38 mouse cellular contexts compared by ENCODE assay signal in genomic region chr6:98384431-98384830, GRCm38 (mm10). TPM values are rescaled to one million over a fixed set of nuclear protein-coding genes. Genes with fewer than 3 reads are reported as not detected.
A peak's percentile ranks its signal among the peaks of the same experiment; 100 is the strongest.
DNase-seq lines count a peak whose midpoint lies in the region; ATAC-seq and TF ChIP-seq lines count a peak whose summit lies in the region.
"Had no signal": no experiment of that assay in that cellular context is flagged by ENCODE, and none has a peak within 500 bp of the region (broad histone marks: within the 10 kb centered on the region; RNA-seq: fewer than 3 reads in every experiment).

No protein-coding gene starts in this region.

- H3K4me2 ChIP-seq in embryonic facial prominence, embryonic 14.5 days (ENCODE audit: low read depth, low read length), result no peak overlapping the region
- H3K4me2 ChIP-seq in hindbrain, postnatal 0 days (ENCODE audit: low read depth, low read length), result no peak overlapping the region
- H3K4me2 ChIP-seq in limb, embryonic 14.5 days (replicated peaks; ENCODE audit: low read depth, low read length, severe bottlenecking), result no peak overlapping the region
- no peak overlapping the region for H3K4me2 ChIP-seq in neural tube, embryonic 15.5 days
- H3K4me2 ChIP-seq: embryonic facial prominence, embryonic 13.5 days; heart, embryonic 15.5 days; hindbrain, embryonic 12.5 days; limb, embryonic 15.5 days; liver, embryonic 13.5 days; midbrain, embryonic 15.5 days; stomach, embryonic 15.5 days had no signal

- no peaks in the 10 kb centered on the region for H3K27me3 ChIP-seq in embryonic facial prominence, embryonic 14.5 days (replicated peaks; ENCODE audit: control insufficient read depth, insufficient read depth, low read length)
- no peaks in the 10 kb centered on the region for H3K27me3 ChIP-seq in embryonic facial prominence, embryonic 10.5 days (replicated peaks; ENCODE audit: low read depth, poor library complexity, severe bottlenecking)
- no peaks in the 10 kb centered on the region for H3K27me3 ChIP-seq in hindbrain, postnatal 0 days (ENCODE audit: insufficient read depth, low read length)
- H3K27me3 ChIP-seq in hindbrain, embryonic 10.5 days (ENCODE audit: insufficient read depth, poor library complexity, severe bottlenecking), result no peaks in the 10 kb centered on the region
- H3K27me3 ChIP-seq in limb, embryonic 14.5 days (ENCODE audit: control insufficient read depth, insufficient read depth, low read length), result no peaks in the 10 kb centered on the region
- H3K27me3 ChIP-seq in limb, embryonic 10.5 days (ENCODE audit: low read depth, poor library complexity, severe bottlenecking), result no peaks in the 10 kb centered on the region
- H3K27me3 ChIP-seq in neural tube, embryonic 15.5 days (replicated peaks), result no peaks in the 10 kb centered on the region
- H3K27me3 ChIP-seq: embryonic facial prominence, embryonic 13.5 days; heart, embryonic 15.5 days; hindbrain, embryonic 12.5 days; limb, embryonic 15.5 days; liver, embryonic 13.5 days; megakaryocyte, embryonic 14.5 days; midbrain, embryonic 15.5 days; stomach, embryonic 15.5 days had no signal

- TF ChIP-seq POLR2A in limb, embryonic 14.5 days (IDR thresholded peaks at IDR 0.05; ENCODE audit: borderline replicate concordance, extremely low read depth, insufficient read depth, insufficient read length), result no peak

- no peak for TF ChIP-seq CTCF in hindbrain, postnatal 0 days (IDR thresholded peaks at IDR 0.05; ENCODE audit: low read depth)

- H3K4me1 ChIP-seq in embryonic facial prominence, embryonic 14.5 days (ENCODE audit: control insufficient read depth, insufficient read depth, low read length), result no peaks in the 10 kb centered on the region
- no peaks in the 10 kb centered on the region for H3K4me1 ChIP-seq in embryonic facial prominence, embryonic 10.5 days
- H3K4me1 ChIP-seq in hindbrain, postnatal 0 days (ENCODE audit: insufficient read depth, low read length), result no peaks in the 10 kb centered on the region
- no peaks in the 10 kb centered on the region for H3K4me1 ChIP-seq in hindbrain, embryonic 10.5 days (replicated peaks)
- H3K4me1 ChIP-seq in limb, embryonic 14.5 days (ENCODE audit: control insufficient read depth, insufficient read depth, low read length), result no peaks in the 10 kb centered on the region
- H3K4me1 ChIP-seq in limb, embryonic 10.5 days, result no peaks in the 10 kb centered on the region
- 0 out of 2 replicates have a peak, but pooled peaks cover 2% of the 10 kb centered on the region for H3K4me1 ChIP-seq in neural tube, embryonic 15.5 days
- H3K4me1 ChIP-seq: embryonic facial prominence, embryonic 13.5 days; heart, embryonic 10.5 days; heart, embryonic 15.5 days; hindbrain, embryonic 12.5 days; limb, embryonic 15.5 days; liver, embryonic 13.5 days; megakaryocyte, embryonic 14.5 days; midbrain, embryonic 15.5 days; stomach, embryonic 15.5 days had no signal

- peak; percentile 20 for DNase-seq in embryonic facial prominence, embryonic 14.5 days (ENCODE audit: low spot score)
- no peak for DNase-seq in embryonic facial prominence, embryonic 10.5 days (ENCODE audit: low spot score)
- DNase-seq in hindbrain, postnatal 0 days (ENCODE audit: low spot score), result peak; percentile 24
- no peak for DNase-seq in hindbrain, embryonic 10.5 days (ENCODE audit: low spot score)
- DNase-seq in limb, embryonic 14.5 days (ENCODE audit: low spot score), result peak; percentile 18
- DNase-seq in limb, embryonic 10.5 days (ENCODE audit: low spot score), result no peak
- peak; percentile 74 for DNase-seq in brain, adult 2 months (ENCODE audit: low read depth, low spot score)
- DNase-seq: adrenal gland, postnatal 10 days; cerebellum, adult 11-12 months; cerebellum, adult 9-11 months; embryo, embryonic 11 days; gastrocnemius, postnatal 25 days; heart, adult 11 months; kidney, adult 8-10 months; kidney, postnatal 4 days; liver, embryonic 13.5 days; lung, adult 18-20 months; lung, postnatal 4 days; thymus, postnatal 14 days had no signal

- ATAC-seq in embryonic facial prominence, embryonic 14.5 days (ENCODE audit: low read depth), result no peak
- no peak for ATAC-seq in hindbrain, postnatal 0 days
- ATAC-seq in limb, embryonic 14.5 days (ENCODE audit: low FRiP score, low read depth), result no peak
- no peak for ATAC-seq in neural tube, embryonic 15.5 days (ENCODE audit: low FRiP score)
- ATAC-seq: intestine, embryonic 16.5 days; lung, postnatal 0 days; midbrain, embryonic 15.5 days; Patski had no signal

- H3K9ac ChIP-seq in embryonic facial prominence, embryonic 14.5 days (ENCODE audit: low read depth, low read length), result no peak overlapping the region
- H3K9ac ChIP-seq in hindbrain, postnatal 0 days (replicated peaks; ENCODE audit: low read length), result no peak overlapping the region
- H3K9ac ChIP-seq in limb, embryonic 14.5 days (ENCODE audit: low read depth, low read length, severe bottlenecking), result no peak overlapping the region
- H3K9ac ChIP-seq in neural tube, embryonic 15.5 days (replicated peaks), result no peak overlapping the region
- H3K9ac ChIP-seq: embryonic facial prominence, embryonic 13.5 days; heart, embryonic 15.5 days; hindbrain, embryonic 12.5 days; limb, embryonic 15.5 days; liver, embryonic 13.5 days; midbrain, embryonic 15.5 days; stomach, embryonic 15.5 days had no signal

- H3K27ac ChIP-seq in embryonic facial prominence, embryonic 14.5 days (replicated peaks; ENCODE audit: low read depth, low read length), result no peak overlapping the region
- H3K27ac ChIP-seq in embryonic facial prominence, embryonic 10.5 days (replicated peaks), result no peak overlapping the region
- no peak overlapping the region for H3K27ac ChIP-seq in hindbrain, postnatal 0 days
- H3K27ac ChIP-seq in hindbrain, embryonic 10.5 days, result no peak overlapping the region
- no peak overlapping the region for H3K27ac ChIP-seq in limb, embryonic 14.5 days (replicated peaks; ENCODE audit: low read depth, low read length)
- H3K27ac ChIP-seq in limb, embryonic 10.5 days, result no peak overlapping the region
- no peak overlapping the region for H3K27ac ChIP-seq in neural tube, embryonic 15.5 days (replicated peaks)
- H3K27ac ChIP-seq: embryonic facial prominence, embryonic 13.5 days; heart, embryonic 10.5 days; heart, embryonic 15.5 days; hindbrain, embryonic 12.5 days; kidney, postnatal 0 days; limb, embryonic 15.5 days; liver, embryonic 13.5 days; midbrain, embryonic 15.5 days; stomach, embryonic 15.5 days had no signal

- no peaks in the 10 kb centered on the region for H3K9me3 ChIP-seq in embryonic facial prominence, embryonic 14.5 days (ENCODE audit: control insufficient read depth, low read length)
- H3K9me3 ChIP-seq in embryonic facial prominence, embryonic 10.5 days, result no peaks in the 10 kb centered on the region
- no peaks in the 10 kb centered on the region for H3K9me3 ChIP-seq in hindbrain, postnatal 0 days (ENCODE audit: low read length)
- H3K9me3 ChIP-seq in hindbrain, embryonic 10.5 days, result no peaks in the 10 kb centered on the region
- H3K9me3 ChIP-seq in limb, embryonic 14.5 days (ENCODE audit: control insufficient read depth, low read length), result no peaks in the 10 kb centered on the region
- no peaks in the 10 kb centered on the region for H3K9me3 ChIP-seq in limb, embryonic 10.5 days (replicated peaks)
- no peaks in the 10 kb centered on the region for H3K9me3 ChIP-seq in neural tube, embryonic 15.5 days (replicated peaks)
- H3K9me3 ChIP-seq: embryonic facial prominence, embryonic 13.5 days; heart, embryonic 10.5 days; heart, embryonic 15.5 days; hindbrain, embryonic 12.5 days; limb, embryonic 15.5 days; liver, embryonic 13.5 days; megakaryocyte, embryonic 14.5 days; midbrain, embryonic 15.5 days; stomach, embryonic 15.5 days had no signal

- 75% methylated on average over 8 of the region's 8 CpGs for WGBS in embryonic facial prominence, embryonic 14.5 days
- 88% methylated on average over 8 of the region's 8 CpGs for WGBS in embryonic facial prominence, embryonic 10.5 days
- 44% methylated on average over 8 of the region's 8 CpGs for WGBS in hindbrain, postnatal 0 days
- WGBS in hindbrain, embryonic 10.5 days, result 68% methylated on average over 8 of the region's 8 CpGs
- 73% methylated on average over 8 of the region's 8 CpGs for WGBS in limb, embryonic 14.5 days
- WGBS in limb, embryonic 10.5 days, result 91% methylated on average over 8 of the region's 8 CpGs
- WGBS in neural tube, embryonic 15.5 days, result 55% methylated on average over 8 of the region's 8 CpGs

- no peak overlapping the region for H3K4me3 ChIP-seq in embryonic facial prominence, embryonic 14.5 days (ENCODE audit: low read depth, low read length)
- H3K4me3 ChIP-seq in embryonic facial prominence, embryonic 10.5 days, result no peak overlapping the region
- H3K4me3 ChIP-seq in hindbrain, postnatal 0 days (ENCODE audit: low read length), result no peak overlapping the region
- H3K4me3 ChIP-seq in hindbrain, embryonic 10.5 days, result no peak overlapping the region
- H3K4me3 ChIP-seq in limb, embryonic 14.5 days (replicated peaks; ENCODE audit: low read length), result no peak overlapping the region
- H3K4me3 ChIP-seq in limb, embryonic 10.5 days, result no peak overlapping the region
- no peak overlapping the region for H3K4me3 ChIP-seq in neural tube, embryonic 15.5 days (replicated peaks)
- H3K4me3 ChIP-seq: embryonic facial prominence, embryonic 13.5 days; erythroblast, embryonic 14.5 days; heart, embryonic 10.5 days; heart, embryonic 15.5 days; hindbrain, embryonic 12.5 days; limb, embryonic 15.5 days; liver, embryonic 13.5 days; megakaryocyte, embryonic 14.5 days; midbrain, embryonic 15.5 days; stomach, embryonic 15.5 days had no signal

- no peaks in the 10 kb centered on the region for H3K36me3 ChIP-seq in embryonic facial prominence, embryonic 14.5 days (ENCODE audit: control insufficient read depth, insufficient read depth, low read length)
- H3K36me3 ChIP-seq in embryonic facial prominence, embryonic 10.5 days (replicated peaks), result no peaks in the 10 kb centered on the region
- H3K36me3 ChIP-seq in hindbrain, postnatal 0 days (ENCODE audit: insufficient read depth, low read length), result no peaks in the 10 kb centered on the region
- H3K36me3 ChIP-seq in hindbrain, embryonic 10.5 days, result no peaks in the 10 kb centered on the region
- H3K36me3 ChIP-seq in limb, embryonic 14.5 days (ENCODE audit: control insufficient read depth, insufficient read depth, low read length), result no peaks in the 10 kb centered on the region
- no peaks in the 10 kb centered on the region for H3K36me3 ChIP-seq in limb, embryonic 10.5 days
- H3K36me3 ChIP-seq in neural tube, embryonic 15.5 days, result no peaks in the 10 kb centered on the region
- H3K36me3 ChIP-seq: embryonic facial prominence, embryonic 13.5 days; G1E; heart, embryonic 10.5 days; heart, embryonic 15.5 days; hindbrain, embryonic 12.5 days; limb, embryonic 15.5 days; liver, embryonic 13.5 days; midbrain, embryonic 15.5 days; stomach, embryonic 15.5 days had no signal

RNA-seq across cellular contexts. Expression of gene Gm765, which starts 41.9 kb away (rescaled TPM):
- 0.18 and 0.21 TPM in 2 replicates for polyA plus RNA-seq in embryonic facial prominence, embryonic 14.5 days (2014; fragmentation: Nextera tagmentation; extraction: Ambion mirVana)
- not detected in 2 replicates for polyA plus RNA-seq in embryonic facial prominence, embryonic 10.5 days (2016; fragmentation: Nextera tagmentation; extraction: Ambion mirVana)
- total RNA-seq in hindbrain, postnatal 0 days (2014; rRNA removed), result not detected in 2 replicates
- 0.08 and 0.13 TPM in 2 replicates for polyA plus RNA-seq in hindbrain, postnatal 0 days (2015; fragmentation: Nextera tagmentation; extraction: Ambion mirVana)
- polyA plus RNA-seq in hindbrain, embryonic 10.5 days (2016; fragmentation: Nextera tagmentation; extraction: Ambion mirVana), result not detected in 2 replicates
- polyA plus RNA-seq in limb, embryonic 14.5 days (2012; rRNA removed), result 0.70 and 0.92 TPM in 2 replicates
- 1.3 and 2.5 TPM in 2 replicates for polyA plus RNA-seq in limb, embryonic 14.5 days (2014; fragmentation: Nextera tagmentation; extraction: Ambion mirVana)
- polyA plus RNA-seq in limb, embryonic 10.5 days (2016; fragmentation: Nextera tagmentation; extraction: Ambion mirVana), result not detected in 2 replicates
- polyA plus RNA-seq in neural tube, embryonic 15.5 days (2015; fragmentation: Nextera tagmentation; extraction: Ambion mirVana), result 0.19 and 0.24 TPM in 2 replicates
- total RNA-seq: adrenal gland, postnatal 10 days; heart, postnatal 25 days; layer of hippocampus, postnatal 25 days had no signal
- polyA plus RNA-seq: embryonic facial prominence, embryonic 13.5 days; erythroblast, embryonic 14.5 days; forebrain, embryonic 11.5 days; G1E; heart, embryonic 10.5 days; heart, embryonic 15.5 days; hindbrain, embryonic 12.5 days; intestine, embryonic 16.5 days; kidney, postnatal 0 days; liver, embryonic 13.5 days; lung, postnatal 0 days; midbrain, embryonic 15.5 days; neural tube, embryonic 11.5 days; Patski; stomach, embryonic 15.5 days had no signal

Comparison
In these comparisons a context has a peak if more than half of its experiments do, and no peak if none do; other contexts are left out.
1. DNase-seq: peak in embryonic facial prominence, embryonic 14.5 days (single experiment), hindbrain, postnatal 0 days (single experiment), limb, embryonic 14.5 days (single experiment) and brain, adult 2 months (single experiment); none in embryonic facial prominence, embryonic 10.5 days (single experiment), hindbrain, embryonic 10.5 days (single experiment) and limb, embryonic 10.5 days (single experiment).